Mouse (Mus musculus) neural tube, embryonic 12.5 days (tissue): ENCODE data around the gene Herpud1. TPM values are rescaled to one million over a fixed set of nuclear protein-coding genes. Genes with fewer than 3 reads are reported as not detected.

Experiments
- ATAC-seq: fragments of 200-750 bp; cut with Nextera tagmentation; 2 replicates; pipeline ENCODE4 v1.8.0; 2017; ENCODE audit warnings: low read depth, mild to moderate bottlenecking, moderate TSS enrichment, moderate library complexity; ENCODE audit not compliant: low FRiP score
- H3K27ac ChIP-seq: fragments of 300-500 bp; sonication (generic); 2 replicates; pipeline ENCODE4 v1.5.1; 2016
- H3K27me3 ChIP-seq: fragments of 300-500 bp; sonication (generic); replicated peaks from 2 replicates; pipeline ENCODE4 v1.6.1; 2016; ENCODE audit warnings: mild to moderate bottlenecking
- H3K36me3 ChIP-seq: fragments of 300-500 bp; sonication (generic); 2 replicates; pipeline ENCODE4 v1.6.1; 2016; ENCODE audit warnings: mild to moderate bottlenecking
- H3K4me1 ChIP-seq: fragments of 300-500 bp; sonication (generic); 2 replicates; pipeline ENCODE4 v1.6.1; 2016
- H3K4me2 ChIP-seq: fragments of 300-500 bp; sonication (generic); replicated peaks from 2 replicates; pipeline ENCODE4 v1.6.1; 2016; ENCODE audit warnings: mild to moderate bottlenecking
- H3K4me3 ChIP-seq: fragments of 300-500 bp; sonication (generic); 2 replicates; pipeline ENCODE4 v1.5.1; 2016
- H3K9ac ChIP-seq: fragments of 300-500 bp; sonication (generic); 2 replicates; pipeline ENCODE4 v1.6.1; 2016; ENCODE audit warnings: mild to moderate bottlenecking
- H3K9me3 ChIP-seq: fragments of 300-500 bp; sonication (generic); 2 replicates; pipeline ENCODE4 v1.6.1; 2016; ENCODE audit warnings: mild to moderate bottlenecking
- WGBS: fragments of 180-500 bp; shearing (Covaris S2); methylation state at CpG from one replicate; pipeline ENCODE4 v1.1.7; 2016; 5-methylcytosine and 5-hydroxymethylcytosine counted together
- polyA plus RNA-seq: library from polyadenylated mRNA; unstranded; fragments of >200 nt; fragmentation: Nextera tagmentation; extraction: Ambion mirVana; gene quantifications from 2 replicates; pipeline ENCODE4 v1.2.1, GENCODE M21; 2016

The Herpud1 gene
- polyA plus RNA-seq, 1 experiment from 2014 or later: 52.6 TPM

GRCm38 (mm10) chr8:94361774-94362431 lies 24.3 kb upstream of the Herpud1 start:
- H3K27ac ChIP-seq: no peak overlapping the region
- ATAC-seq: no peak

DNA sequence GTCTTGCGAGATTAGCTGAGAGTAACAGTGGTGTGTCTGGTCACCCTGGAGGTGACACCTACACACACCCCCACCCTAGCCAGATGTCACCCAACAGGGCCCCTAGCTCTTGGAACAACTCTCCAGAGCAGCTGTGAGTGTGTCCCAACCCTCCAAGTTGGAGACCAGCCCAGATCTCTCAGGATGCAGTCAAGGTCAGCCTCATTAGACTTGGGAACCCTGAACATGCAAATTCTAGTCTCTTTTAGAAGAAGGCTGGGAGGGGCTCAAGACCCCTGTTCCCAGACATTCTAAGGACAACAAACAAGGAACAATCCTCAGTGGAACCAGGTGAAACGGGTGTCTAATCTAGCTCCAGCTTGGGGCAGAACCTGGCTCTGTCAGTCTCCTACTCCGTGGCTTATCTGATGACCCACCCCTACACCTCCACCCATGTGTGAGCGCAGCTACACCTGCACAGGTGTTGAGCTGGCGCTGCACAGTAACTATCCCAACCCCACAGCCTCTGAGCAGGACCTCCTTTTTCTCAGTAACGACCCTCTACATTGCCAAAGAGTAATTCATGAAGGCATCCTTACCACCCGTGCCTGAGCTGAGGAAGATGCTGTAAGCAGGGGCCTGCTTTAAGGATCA lies 23.5 kb upstream of the Herpud1 start:
- WGBS: 82% methylated on average over 7 of the region's 7 CpGs
- H3K4me3 ChIP-seq: no peak overlapping the region
- no peaks in the 10 kb centered on the region for H3K4me1 ChIP-seq
- no peaks in the 10 kb centered on the region for H3K9me3 ChIP-seq
- ATAC-seq: no peak
- H3K9ac ChIP-seq: no peak overlapping the region
- no peaks in the 10 kb centered on the region for H3K36me3 ChIP-seq
- no peak overlapping the region for H3K27ac ChIP-seq
- no peaks in the 10 kb centered on the region for H3K27me3 ChIP-seq
- H3K4me2 ChIP-seq: no peak overlapping the region

More at GRCm38 (mm10) chr8:94361774-94362431, 24.3 kb upstream of the Herpud1 start:
- H3K4me2 ChIP-seq: no peak overlapping the region
- no peaks in the 10 kb centered on the region for H3K36me3 ChIP-seq
- no peak overlapping the region for H3K9ac ChIP-seq
- H3K4me3 ChIP-seq: no peak overlapping the region
- WGBS: 89% methylated on average over 6 of the region's 6 CpGs
- no peaks in the 10 kb centered on the region for H3K27me3 ChIP-seq
- H3K9me3 ChIP-seq: no peaks in the 10 kb centered on the region
- H3K4me1 ChIP-seq: no peaks in the 10 kb centered on the region

DNA sequence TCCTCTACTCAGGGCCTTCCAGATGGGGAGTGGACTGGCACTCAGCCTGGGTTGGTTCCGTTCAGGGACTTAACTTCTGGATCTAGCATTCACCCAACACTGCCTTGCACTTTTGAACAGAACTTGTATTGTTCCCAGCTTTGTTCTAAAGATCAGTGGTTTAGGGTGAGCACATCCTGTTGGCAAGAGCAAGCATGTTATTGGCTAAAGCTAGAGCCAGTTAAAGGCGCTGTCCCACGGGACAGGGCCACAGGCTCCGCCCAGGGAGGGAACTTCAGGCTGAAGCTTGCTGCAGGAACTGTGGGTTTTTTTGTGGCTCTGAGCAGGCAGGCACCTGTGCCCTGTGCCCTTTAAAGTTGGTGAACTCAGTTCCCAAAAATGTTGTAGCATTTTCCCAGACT lies 22.9 kb upstream of the Herpud1 start:
- Histone ChIP-seq H3K27me3 (no peaks in the 10 kb centered on the region), H3K4me1 (no peaks in the 10 kb centered on the region), H3K9me3 (no peaks in the 10 kb centered on the region), H3K9ac (no peak overlapping the region), H3K4me3 (no peak overlapping the region), H3K4me2 (no peak overlapping the region), H3K36me3 (no peaks in the 10 kb centered on the region), H3K27ac (no peak overlapping the region)
- no peak for ATAC-seq
- WGBS: 51% methylated on average over 4 of the region's 4 CpGs

- no peak for ATAC-seq
- H3K9ac ChIP-seq: no peak overlapping the region
- no peak overlapping the region for H3K27ac ChIP-seq
- H3K36me3 ChIP-seq: no peaks in the 10 kb centered on the region
- H3K4me3 ChIP-seq: no peak overlapping the region
- H3K27me3 ChIP-seq: no peaks in the 10 kb centered on the region
- no peaks in the 10 kb centered on the region for H3K9me3 ChIP-seq
- no peaks in the 10 kb centered on the region for H3K4me1 ChIP-seq
- H3K4me2 ChIP-seq: no peak overlapping the region
- 92% methylated on average over 2 of the region's 2 CpGs for WGBS
These were observed 22.3 kb upstream of the Herpud1 start for GRCm38 (mm10) chr8:94363906-94364305.

GRCm38 (mm10) chr8:94364686-94365312 lies 21.4 kb upstream of the Herpud1 start:
- H3K4me1 ChIP-seq: no peaks in the 10 kb centered on the region
- no peak overlapping the region for H3K27ac ChIP-seq
- no peak overlapping the region for H3K4me3 ChIP-seq
- no peaks in the 10 kb centered on the region for H3K36me3 ChIP-seq
- WGBS: 89% methylated on average over 6 of the region's 6 CpGs
- no peak for ATAC-seq
- H3K27me3 ChIP-seq: no peaks in the 10 kb centered on the region
- no peak overlapping the region for H3K4me2 ChIP-seq
- H3K9ac ChIP-seq: no peak overlapping the region
- no peaks in the 10 kb centered on the region for H3K9me3 ChIP-seq

DNA sequence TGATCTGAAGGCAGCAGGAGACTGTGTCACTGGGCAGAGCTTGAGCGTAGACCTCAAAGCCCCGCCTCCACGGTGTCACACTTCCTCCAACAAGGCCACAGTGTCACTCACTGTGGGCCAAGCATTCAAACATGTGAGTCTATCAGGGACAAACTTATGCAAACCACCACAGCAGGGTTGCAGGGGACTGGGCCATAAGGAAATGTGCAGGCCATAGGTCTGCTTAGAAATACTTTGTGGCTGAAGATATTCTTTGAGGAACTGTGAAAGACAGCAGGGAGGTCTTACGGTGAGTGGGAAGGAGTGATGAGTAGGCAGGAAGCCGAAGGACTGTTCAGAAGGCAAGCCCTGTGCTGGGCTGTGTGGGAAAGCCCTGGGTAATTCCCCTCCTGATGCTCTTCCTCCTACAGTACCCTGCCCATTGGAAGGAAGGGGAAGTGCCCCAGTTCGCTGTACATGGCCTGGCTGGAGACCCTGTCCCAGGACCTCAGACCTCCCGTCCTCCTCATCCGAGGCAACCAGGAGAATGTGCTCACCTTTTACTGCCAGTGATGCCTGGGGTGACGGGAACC lies 20.7 kb upstream of the Herpud1 start:
- WGBS: 87% methylated on average over 9 of the region's 9 CpGs
- Histone ChIP-seq H3K4me1 (no peaks in the 10 kb centered on the region), H3K36me3 (no peaks in the 10 kb centered on the region), H3K27me3 (no peaks in the 10 kb centered on the region), H3K27ac (no peak overlapping the region), H3K9me3 (no peaks in the 10 kb centered on the region), H3K9ac (no peak overlapping the region), H3K4me2 (no peak overlapping the region), H3K4me3 (no peak overlapping the region)
- no peak for ATAC-seq

DNA sequence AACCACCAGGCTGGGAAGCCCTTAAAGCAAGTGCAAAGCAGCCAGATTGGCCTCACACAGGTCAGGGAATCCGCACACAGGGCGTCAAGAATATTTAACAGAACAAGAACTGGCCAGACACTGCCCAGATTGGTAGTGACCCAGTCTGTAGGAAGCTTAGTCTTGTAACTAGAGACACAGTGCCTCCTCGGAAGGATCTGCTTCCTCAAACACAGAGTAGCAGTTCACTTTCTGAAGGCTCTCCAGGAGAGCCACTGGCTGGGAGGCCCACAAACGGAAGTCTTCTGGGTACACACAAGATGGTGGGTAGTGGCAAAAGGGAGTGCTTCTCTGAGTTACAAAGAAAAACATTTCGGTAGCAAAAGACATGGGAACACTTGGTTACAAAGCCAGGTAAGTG lies 15.4 kb upstream of the Herpud1 start:
- H3K9me3 ChIP-seq: no peaks in the 10 kb centered on the region
- H3K4me1 ChIP-seq: no peaks in the 10 kb centered on the region
- no peak overlapping the region for H3K4me3 ChIP-seq
- H3K9ac ChIP-seq: no peak overlapping the region
- ATAC-seq: no peak
- no peaks in the 10 kb centered on the region for H3K27me3 ChIP-seq
- H3K36me3 ChIP-seq: no peaks in the 10 kb centered on the region
- no peak overlapping the region for H3K4me2 ChIP-seq
- no peak overlapping the region for H3K27ac ChIP-seq
- WGBS: 84% methylated on average over 5 of the region's 5 CpGs

- Histone ChIP-seq H3K27ac (no peak overlapping the region), H3K4me2 (no peak overlapping the region), H3K9ac (no peak overlapping the region), H3K27me3 (no peaks in the 10 kb centered on the region), H3K4me3 (no peak overlapping the region), H3K4me1 (no peaks in the 10 kb centered on the region), H3K9me3 (no peaks in the 10 kb centered on the region), H3K36me3 (no peaks in the 10 kb centered on the region)
- 86% methylated on average over 6 of the region's 6 CpGs for WGBS
- ATAC-seq: no peak
These were observed 13.2 kb upstream of the Herpud1 start for GRCm38 (mm10) chr8:94372955-94373599.

GRCm38 (mm10) chr8:94375551-94375991 lies 10.7 kb upstream of the Herpud1 start:
- Histone ChIP-seq H3K27me3 (no peaks in the 10 kb centered on the region), H3K27ac (no peak overlapping the region), H3K4me2 (no peak overlapping the region), H3K36me3 (no peaks in the 10 kb centered on the region), H3K9me3 (no peaks in the 10 kb centered on the region), H3K9ac (no peak overlapping the region), H3K4me1 (no peaks in the 10 kb centered on the region), H3K4me3 (no peak overlapping the region)
- 68% methylated on average over 3 of the region's 3 CpGs for WGBS
- no peak for ATAC-seq

DNA sequence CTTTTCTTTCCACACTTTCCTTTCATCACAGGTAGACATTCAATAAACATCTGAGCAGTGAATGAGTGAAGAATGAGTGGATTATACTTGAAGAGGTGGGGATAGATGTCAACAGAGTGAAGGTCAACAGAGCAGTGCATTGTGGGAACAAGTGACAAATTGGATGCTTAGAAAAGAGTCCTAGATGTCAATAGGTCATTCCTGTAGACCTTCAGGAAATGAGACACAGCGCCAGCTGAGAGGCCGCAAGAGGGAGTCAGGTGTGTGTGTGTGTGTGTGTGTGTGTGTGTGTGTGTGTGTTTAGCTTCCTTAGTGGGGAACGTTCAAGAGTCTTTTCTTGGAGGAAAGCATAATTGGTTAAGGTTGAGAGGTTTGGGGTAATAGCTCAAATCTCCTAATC lies 10.1 kb upstream of the Herpud1 start:
- H3K4me3 ChIP-seq: no peak overlapping the region
- no peaks in the 10 kb centered on the region for H3K36me3 ChIP-seq
- no peak for ATAC-seq
- H3K4me1 ChIP-seq: no peaks in the 10 kb centered on the region
- WGBS: 90% methylated on average over 3 of the region's 3 CpGs
- H3K27ac ChIP-seq: no peak overlapping the region
- H3K9ac ChIP-seq: no peak overlapping the region
- no peak overlapping the region for H3K4me2 ChIP-seq
- no peaks in the 10 kb centered on the region for H3K9me3 ChIP-seq
- H3K27me3 ChIP-seq: no peaks in the 10 kb centered on the region

DNA sequence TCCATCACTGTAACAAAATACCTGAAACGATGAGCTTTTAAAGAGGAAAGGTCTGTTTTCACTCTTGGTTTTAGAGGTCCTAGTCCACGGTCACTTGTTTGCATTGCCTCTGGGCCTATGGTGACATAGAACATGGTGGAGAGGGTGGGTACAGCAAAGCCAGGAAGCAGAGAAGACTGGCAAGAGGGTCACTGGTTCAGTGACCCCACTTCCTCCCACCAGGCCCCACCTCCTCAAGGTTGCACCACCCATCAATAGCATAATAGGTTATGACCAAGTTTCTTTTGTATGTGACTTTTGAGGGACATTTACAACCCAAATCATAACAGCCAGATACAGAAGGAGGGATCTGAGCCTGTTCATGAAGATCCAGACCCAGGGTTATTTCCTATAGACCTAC lies 9.7 kb upstream of the Herpud1 start:
- no peaks in the 10 kb centered on the region for H3K9me3 ChIP-seq
- no peak overlapping the region for H3K4me2 ChIP-seq
- no peak overlapping the region for H3K9ac ChIP-seq
- H3K27ac ChIP-seq: no peak overlapping the region
- no peaks in the 10 kb centered on the region for H3K4me1 ChIP-seq
- H3K27me3 ChIP-seq: no peaks in the 10 kb centered on the region
- no peak overlapping the region for H3K4me3 ChIP-seq
- no peak for ATAC-seq
- WGBS: 92% methylated on average over 2 of the region's 2 CpGs
- no peaks in the 10 kb centered on the region for H3K36me3 ChIP-seq

- no peak for ATAC-seq
These were observed 9.2 kb upstream of the Herpud1 start for GRCm38 (mm10) chr8:94377031-94377430.

More at GRCm38 (mm10) chr8:94377031-94377430, 9.2 kb upstream of the Herpud1 start:
- H3K9me3 ChIP-seq: no peaks in the 10 kb centered on the region
- H3K4me3 ChIP-seq: no peak overlapping the region
- no peak overlapping the region for H3K4me2 ChIP-seq
- H3K9ac ChIP-seq: no peak overlapping the region
- 81% methylated on average over 4 of the region's 4 CpGs for WGBS
- H3K4me1 ChIP-seq: no peaks in the 10 kb centered on the region
- no peak overlapping the region for H3K27ac ChIP-seq
- H3K27me3 ChIP-seq: no peaks in the 10 kb centered on the region
- no peaks in the 10 kb centered on the region for H3K36me3 ChIP-seq
